Mouse (Mus musculus) ES-E14 (cell line): Measurements from ENCODE around the gene Rbm17.

Experiments used
- HCFC1 ChIP-seq: IDR thresholded peaks from 2 replicates; pipeline ENCODE4 v1.6.1; 2012; ENCODE audit warnings: low read length, inconsistent platforms, borderline replicate concordance; ENCODE audit not compliant: insufficient read depth
- ZC3H11A ChIP-seq: IDR thresholded peaks from 2 replicates; pipeline ENCODE4 v1.6.1; 2012; ENCODE audit warnings: low read depth, mild to moderate bottlenecking, inconsistent platforms, low read length, borderline replicate concordance
- ZNF384 ChIP-seq: IDR thresholded peaks from 2 replicates; pipeline ENCODE4 v1.6.1; 2012; ENCODE audit warnings: low read depth, low read length, inconsistent platforms

GRCm38 (mm10) chr2:11564768-11565167 lies 39.2 kb downstream of the Rbm17 start:
- TF ChIP-seq ZNF384 (no peak), HCFC1 (no peak), ZC3H11A (no peak)
